Mouse (Mus musculus): ENCODE results near the gene Pole2.
A peak's percentile ranks its signal among the peaks of the same experiment; 100 is the strongest.
"Not testable (repeated sequence)": the region's sequence is repeated elsewhere in the genome, so short reads cannot be mapped to it uniquely, and the experiment has no call there.

Gene Pole2

GRCm38 (mm10) chr12:69179371-69179770, 48.6 kb downstream of the Pole2 start:
- no peak for DNase-seq (ENCODE audit: extremely low read depth, low read depth)

- DNase-seq (ENCODE audit: extremely low read depth, low read depth): no peak
Observed at GRCm38 (mm10) chr12:69177526-69177925, 50.5 kb downstream of the Pole2 start.

- no peak for DNase-seq (ENCODE audit: extremely low read depth, low read depth)
Observed at GRCm38 (mm10) chr12:69175975-69176374, 52.0 kb downstream of the Pole2 start.

GRCm38 (mm10) chr12:69171307-69171706, 56.7 kb downstream of the Pole2 start:
- DNase-seq (ENCODE audit: extremely low read depth, low read depth): no peak

- DNase-seq (ENCODE audit: extremely low read depth, low read depth): peak; percentile 72
Observed at GRCm38 (mm10) chr12:69168461-69169106, 59.4 kb downstream of the Pole2 start, which contains the start of gene Lrr1. TSS of gene Lrr1 (plus strand) at chr12:69168814.

GRCm38 (mm10) chr12:69167656-69168460, 60.1 kb downstream of the Pole2 start:
- DNase-seq (ENCODE audit: extremely low read depth, low read depth): no peak

GRCm38 (mm10) chr12:69166861-69167581, 61.0 kb downstream of the Pole2 start:
- DNase-seq (ENCODE audit: extremely low read depth, low read depth): not testable (repeated sequence)

GRCm38 (mm10) chr12:69164904-69165303, 63.1 kb downstream of the Pole2 start:
- DNase-seq (ENCODE audit: extremely low read depth, low read depth): no peak

GRCm38 (mm10) chr12:69163586-69163985, 64.4 kb downstream of the Pole2 start:
- DNase-seq (ENCODE audit: extremely low read depth, low read depth): not testable (repeated sequence)

- not testable (repeated sequence) for DNase-seq (ENCODE audit: extremely low read depth, low read depth)
Observed at GRCm38 (mm10) chr12:69160677-69161076, 67.3 kb downstream of the Pole2 start.

GRCm38 (mm10) chr12:69159578-69159940, 68.4 kb downstream of the Pole2 start:
- peak; percentile 83 for DNase-seq (ENCODE audit: extremely low read depth, low read depth)

- DNase-seq (ENCODE audit: extremely low read depth, low read depth): peak; percentile 98
Observed at GRCm38 (mm10) chr12:69158765-69159577, 69.0 kb downstream of the Pole2 start, which contains the start of gene Rps29. TSS of gene Rps29 (minus strand) at chr12:69159186.

- no peak for DNase-seq (ENCODE audit: extremely low read depth, low read depth)
Observed at GRCm38 (mm10) chr12:69158366-69158764, 69.6 kb downstream of the Pole2 start.

GRCm38 (mm10) chr12:69157107-69157506, 70.9 kb downstream of the Pole2 start:
- no peak for DNase-seq (ENCODE audit: extremely low read depth, low read depth)

- DNase-seq (ENCODE audit: extremely low read depth, low read depth): no peak
Observed at GRCm38 (mm10) chr12:69156436-69156835, 71.6 kb downstream of the Pole2 start.

GRCm38 (mm10) chr12:69155923-69156322, 72.1 kb downstream of the Pole2 start:
- DNase-seq (ENCODE audit: extremely low read depth, low read depth): no peak
